Mouse (Mus musculus) lung, embryonic 16.5 days (tissue): ENCODE measurements around the gene Ppp1r9b. TPM values are rescaled to one million over a fixed set of nuclear protein-coding genes. Genes with fewer than 3 reads are reported as not detected.

Experiments
- ATAC-seq: fragments of 200-750 bp; cut with Nextera tagmentation; 2 replicates; pipeline ENCODE4 v1.8.0; 2017; ENCODE audit warnings: low read depth, mild to moderate bottlenecking, moderate library complexity
- H3K27ac ChIP-seq: fragments of 300-500 bp; sonication (generic); 2 replicates; pipeline ENCODE4 v1.5.1; 2014; ENCODE audit warnings: mild to moderate bottlenecking, control low read depth, low read length
- H3K27me3 ChIP-seq: fragments of 300-500 bp; sonication (generic); 2 replicates; pipeline ENCODE4 v1.6.1; 2014; ENCODE audit warnings: low read depth, low read length, mixed read lengths; ENCODE audit not compliant: control insufficient read depth, insufficient read depth
- H3K36me3 ChIP-seq: fragments of 300-500 bp; sonication (generic); 2 replicates; pipeline ENCODE4 v1.6.1; 2014; ENCODE audit warnings: low read length; ENCODE audit not compliant: control insufficient read depth, insufficient read depth
- H3K4me1 ChIP-seq: fragments of 300-500 bp; sonication (generic); replicated peaks from 2 replicates; pipeline ENCODE4 v1.6.1; 2014; ENCODE audit warnings: low read length, mixed read lengths; ENCODE audit not compliant: control insufficient read depth, insufficient read depth
- H3K4me2 ChIP-seq: fragments of 300-500 bp; sonication (generic); 2 replicates; pipeline ENCODE4 v1.6.1; 2014; ENCODE audit warnings: low read depth, low read length, control low read depth
- H3K4me3 ChIP-seq: fragments of 300-500 bp; sonication (generic); 2 replicates; pipeline ENCODE4 v1.5.1; 2014; ENCODE audit warnings: mild to moderate bottlenecking, low read length, control low read depth
- H3K9ac ChIP-seq: fragments of 300-500 bp; sonication (generic); 2 replicates; pipeline ENCODE4 v1.6.1; 2014; ENCODE audit warnings: low read length, control low read depth
- H3K9me3 ChIP-seq: fragments of 300-500 bp; sonication (generic); 2 replicates; pipeline ENCODE4 v1.6.1; 2016; ENCODE audit warnings: low read length; ENCODE audit not compliant: control insufficient read depth
- WGBS: fragments of 180-500 bp; shearing (Covaris S2); extraction: QIAGEN DNeasy Blood & Tissue Kit; methylation state at CpG from one replicate; pipeline ENCODE4 v1.1.7; 2014; 5-methylcytosine and 5-hydroxymethylcytosine counted together
- polyA plus RNA-seq: library from polyadenylated mRNA; unstranded; fragments of >200 nt; fragmentation: Nextera tagmentation; extraction: Ambion mirVana; gene quantifications from 2 replicates; pipeline ENCODE4 v1.2.1, GENCODE M21; 2015

Ppp1r9b gene
- polyA plus RNA-seq, 1 experiment from 2014 or later: 8.3 TPM

DNA sequence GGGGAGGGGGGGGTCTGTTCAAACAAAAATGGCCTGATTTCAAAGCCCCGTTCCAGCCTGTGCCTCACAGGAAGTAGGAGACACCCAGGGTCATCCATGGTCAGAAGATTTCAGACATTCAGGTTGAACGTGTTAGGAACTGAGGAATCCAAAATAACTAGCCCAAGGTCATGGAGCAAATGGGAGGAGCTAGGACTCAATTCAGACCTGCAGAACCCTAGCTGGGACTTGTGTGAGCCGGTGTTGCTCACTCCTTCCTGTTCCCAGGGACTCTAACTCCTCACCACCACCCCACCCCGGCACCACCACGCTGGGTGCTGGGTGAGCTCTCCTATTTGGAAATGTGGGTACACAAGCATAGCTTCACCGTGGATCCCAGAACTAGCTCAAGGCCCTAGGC is 3.5 kb upstream of the Ppp1r9b start:
- Histone ChIP-seq H3K9me3 (no peaks in the 10 kb centered on the region), H3K4me1 (peaks cover 28% of the 10 kb centered on the region), H3K9ac (no peak overlapping the region), H3K4me3 (no peak overlapping the region), H3K27ac (no peak overlapping the region), H3K27me3 (no peaks in the 10 kb centered on the region), H3K36me3 (no peaks in the 10 kb centered on the region), H3K4me2 (no peak overlapping the region)
- no peak for ATAC-seq
- WGBS: 43% methylated on average over 6 of the region's 6 CpGs

DNA sequence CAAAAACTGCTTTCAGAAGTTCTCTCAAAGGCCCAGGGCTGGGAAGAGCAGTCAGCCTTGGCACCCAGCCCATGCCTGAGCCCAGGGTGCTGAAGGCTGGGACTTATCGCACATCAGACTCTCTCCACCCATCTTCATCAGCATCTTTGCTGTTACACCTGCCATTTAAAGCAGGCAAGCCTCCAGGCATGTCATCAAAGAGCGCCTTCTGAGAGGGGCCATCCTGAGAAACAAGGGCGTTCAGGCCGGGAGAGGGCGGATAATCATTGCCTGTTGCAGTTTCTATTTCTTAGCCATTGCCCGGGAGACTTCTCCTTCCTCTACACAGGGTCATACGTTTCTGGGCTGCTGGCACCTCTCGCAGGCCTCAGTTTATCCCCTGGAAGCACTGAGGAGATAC is 3.0 kb upstream of the Ppp1r9b start:
- no peak for ATAC-seq
- no peaks in the 10 kb centered on the region for H3K36me3 ChIP-seq
- no peaks in the 10 kb centered on the region for H3K27me3 ChIP-seq
- no peaks in the 10 kb centered on the region for H3K9me3 ChIP-seq
- 83% methylated on average over 8 of the region's 8 CpGs for WGBS
- no peak overlapping the region for H3K4me3 ChIP-seq
- H3K4me2 ChIP-seq: no peak overlapping the region
- H3K4me1 ChIP-seq: peaks cover 29% of the 10 kb centered on the region
- H3K9ac ChIP-seq: no peak overlapping the region
- no peak overlapping the region for H3K27ac ChIP-seq

DNA sequence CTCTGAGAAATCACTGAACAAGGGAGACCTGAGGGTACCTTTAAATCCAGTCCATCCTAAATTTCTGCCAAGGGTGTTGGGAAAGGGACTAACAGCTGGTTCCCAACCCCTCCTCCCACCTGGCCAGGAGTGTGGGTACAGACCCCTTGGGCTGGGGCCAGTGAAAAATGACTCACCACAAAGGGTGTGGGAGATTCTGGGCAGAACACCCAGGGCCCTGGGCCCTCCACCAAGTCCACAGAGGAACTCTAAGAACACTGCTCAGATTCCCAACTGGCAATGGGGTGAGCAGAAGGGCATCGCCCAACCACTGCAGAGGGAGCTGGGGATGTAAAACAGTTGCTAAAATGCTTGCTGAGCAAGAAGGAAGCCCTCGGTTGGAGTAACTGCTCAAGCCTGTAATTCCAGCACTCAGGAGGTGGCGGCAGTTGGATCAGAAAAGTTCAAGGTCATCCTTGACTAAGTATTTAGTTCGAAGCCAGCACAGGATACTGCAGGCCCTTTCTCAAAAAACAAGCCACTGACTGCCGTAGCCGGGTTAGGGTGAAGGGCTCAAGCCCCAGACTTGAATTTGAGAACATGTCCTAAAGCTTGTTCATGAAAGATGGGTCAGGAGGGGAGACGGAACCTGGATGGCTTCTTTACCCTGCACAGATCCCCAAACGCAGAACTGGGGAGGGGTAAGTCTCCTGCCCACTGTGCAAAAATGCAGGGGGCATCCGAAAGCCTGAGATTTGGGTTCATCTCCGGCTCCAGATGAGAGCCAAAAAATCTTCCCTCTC is 1.9 kb upstream of the Ppp1r9b start:
- H3K9ac ChIP-seq: peak overlapping the region; percentile 70
- 14% methylated on average over 10 of the region's 10 CpGs for WGBS
- H3K27me3 ChIP-seq: no peaks in the 10 kb centered on the region
- peak overlapping the region; percentile 95 for H3K27ac ChIP-seq
- no peaks in the 10 kb centered on the region for H3K36me3 ChIP-seq
- H3K4me1 ChIP-seq: peaks cover 40% of the 10 kb centered on the region
- no peak for ATAC-seq
- H3K4me3 ChIP-seq: peak overlapping the region; percentile 89
- peak overlapping the region; percentile 96 for H3K4me2 ChIP-seq
- no peaks in the 10 kb centered on the region for H3K9me3 ChIP-seq

DNA sequence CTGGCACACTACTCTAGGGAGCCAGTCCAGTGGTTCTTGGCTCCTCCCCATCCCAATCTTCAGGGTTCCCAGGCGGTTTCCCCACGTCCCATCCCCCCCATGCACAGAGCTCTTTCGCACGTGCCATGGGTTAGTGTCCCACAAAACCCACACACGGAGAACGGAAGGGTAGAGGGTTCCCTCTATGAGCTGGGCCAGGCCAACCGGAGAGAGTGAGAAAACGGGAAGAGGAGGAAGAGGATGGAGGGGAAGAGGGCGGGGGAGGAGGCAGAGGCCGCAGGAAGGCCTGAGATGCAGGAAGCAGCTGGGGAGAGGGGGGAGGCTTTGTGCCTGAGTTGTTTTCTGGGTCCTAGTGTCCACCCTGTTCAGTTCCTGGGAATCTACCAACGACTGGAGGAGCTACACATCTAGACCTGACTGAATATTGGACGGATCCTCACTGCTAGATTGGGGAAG is 1.2 kb upstream of the Ppp1r9b start:
- peak overlapping the region; percentile 96 for H3K4me2 ChIP-seq
- H3K36me3 ChIP-seq: no peaks in the 10 kb centered on the region
- peak; percentile 77 for ATAC-seq
- H3K9ac ChIP-seq: peak overlapping the region; percentile 93
- 1% methylated on average over 12 of the region's 12 CpGs for WGBS
- H3K4me1 ChIP-seq: peaks cover 47% of the 10 kb centered on the region
- H3K27ac ChIP-seq: peak overlapping the region; percentile 95
- H3K27me3 ChIP-seq: no peaks in the 10 kb centered on the region
- H3K9me3 ChIP-seq: no peaks in the 10 kb centered on the region
- H3K4me3 ChIP-seq: peak overlapping the region; percentile 89

DNA sequence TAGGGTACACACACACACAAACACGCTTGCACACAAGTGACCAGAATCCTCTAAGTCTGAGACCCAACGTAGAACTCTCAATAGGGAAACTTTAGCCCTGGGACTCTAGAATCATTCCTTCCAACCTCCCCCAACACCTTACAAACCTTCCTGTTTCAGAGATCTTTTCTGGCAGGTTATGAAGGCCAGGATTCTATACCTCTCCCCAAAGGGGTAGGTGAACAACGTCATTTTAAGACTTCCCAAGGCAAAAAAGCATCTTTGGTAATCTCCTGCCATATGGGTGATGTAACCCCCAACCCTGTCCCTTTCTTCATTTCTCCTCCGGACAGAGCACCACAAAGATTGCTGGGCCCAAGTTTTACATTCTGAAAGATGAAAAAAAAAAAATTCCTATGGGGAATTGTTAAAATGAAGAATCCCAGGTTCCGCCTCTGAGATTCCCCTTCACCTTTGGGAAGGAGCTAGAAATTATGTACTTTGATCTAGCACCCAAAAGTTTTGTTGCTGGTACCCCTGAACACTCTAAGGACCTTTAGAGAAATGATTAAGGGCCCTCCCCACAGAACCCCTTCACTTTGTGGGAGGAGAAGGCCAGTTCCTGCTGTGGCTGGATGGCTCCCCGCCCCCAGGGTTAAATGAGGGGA is 610 bp upstream of the Ppp1r9b start:
- 43% methylated on average over 6 of the region's 6 CpGs for WGBS
- Histone ChIP-seq H3K4me1 (peaks cover 53% of the 10 kb centered on the region), H3K9ac (peak overlapping the region; percentile 93), H3K36me3 (no peaks in the 10 kb centered on the region), H3K27ac (peak overlapping the region; percentile 94), H3K9me3 (no peaks in the 10 kb centered on the region), H3K27me3 (no peaks in the 10 kb centered on the region), H3K4me3 (peak overlapping the region; percentile 89), H3K4me2 (peak overlapping the region; percentile 96)
- no peak for ATAC-seq

DNA sequence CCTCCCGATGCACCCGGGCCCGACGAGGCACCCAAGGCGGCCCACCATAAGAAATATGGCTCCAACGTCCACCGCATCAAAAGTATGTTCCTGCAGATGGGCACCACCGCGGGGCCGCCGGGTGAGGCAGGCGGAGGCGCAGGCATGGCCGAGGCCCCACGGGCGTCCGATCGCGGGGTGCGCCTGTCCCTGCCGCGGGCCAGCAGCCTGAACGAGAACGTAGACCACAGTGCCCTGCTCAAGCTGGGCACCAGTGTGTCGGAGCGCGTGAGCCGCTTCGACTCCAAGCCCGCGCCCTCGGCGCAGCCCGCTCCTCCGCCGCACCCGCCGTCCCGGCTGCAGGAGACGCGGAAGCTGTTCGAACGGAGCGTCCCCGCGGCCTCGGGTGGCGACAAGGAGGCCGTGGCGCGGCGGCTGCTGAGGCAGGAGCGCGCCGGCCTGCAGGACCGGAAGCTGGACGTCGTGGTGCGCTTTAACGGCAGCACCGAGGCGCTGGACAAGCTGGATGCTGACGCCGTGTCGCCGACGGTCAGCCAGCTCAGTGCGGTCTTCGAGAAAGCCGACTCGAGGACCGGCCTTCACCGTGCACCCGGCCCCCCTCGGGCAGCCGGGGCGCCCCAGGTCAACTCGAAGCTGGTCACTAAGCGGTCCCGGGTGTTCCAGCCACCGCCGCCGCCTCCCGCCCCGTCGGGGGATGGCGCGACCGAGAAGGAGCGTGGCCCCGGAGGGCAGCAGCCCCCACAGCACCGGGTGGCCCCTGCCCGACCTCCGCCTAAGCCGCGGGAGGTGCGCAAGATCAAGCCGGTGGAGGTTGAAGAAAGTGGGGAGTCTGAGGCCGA is 1.0 kb downstream of the Ppp1r9b start:
- WGBS: 0% methylated on average over 99 of the region's 99 CpGs
- Histone ChIP-seq H3K9me3 (no peaks in the 10 kb centered on the region), H3K36me3 (peaks cover 7% of the 10 kb centered on the region), H3K27ac (peak overlapping the region; percentile 94), H3K9ac (peak overlapping the region; percentile 93), H3K27me3 (no peaks in the 10 kb centered on the region), H3K4me1 (peaks cover 61% of the 10 kb centered on the region), H3K4me2 (peak overlapping the region; percentile 96), H3K4me3 (peak overlapping the region; percentile 89)
- ATAC-seq: no peak

GRCm38 (mm10) chr11:94992480-94992753 is 1.6 kb downstream of the Ppp1r9b start:
- Histone ChIP-seq H3K9me3 (no peaks in the 10 kb centered on the region), H3K36me3 (peaks cover 11% of the 10 kb centered on the region), H3K4me1 (peaks cover 56% of the 10 kb centered on the region), H3K4me3 (peak overlapping the region; percentile 89), H3K27ac (peak overlapping the region; percentile 45), H3K4me2 (peak overlapping the region; percentile 96), H3K27me3 (no peaks in the 10 kb centered on the region), H3K9ac (peak overlapping the region; percentile 93)
- WGBS: under 1% methylated on average over 20 of the region's 20 CpGs
- no peak for ATAC-seq

DNA sequence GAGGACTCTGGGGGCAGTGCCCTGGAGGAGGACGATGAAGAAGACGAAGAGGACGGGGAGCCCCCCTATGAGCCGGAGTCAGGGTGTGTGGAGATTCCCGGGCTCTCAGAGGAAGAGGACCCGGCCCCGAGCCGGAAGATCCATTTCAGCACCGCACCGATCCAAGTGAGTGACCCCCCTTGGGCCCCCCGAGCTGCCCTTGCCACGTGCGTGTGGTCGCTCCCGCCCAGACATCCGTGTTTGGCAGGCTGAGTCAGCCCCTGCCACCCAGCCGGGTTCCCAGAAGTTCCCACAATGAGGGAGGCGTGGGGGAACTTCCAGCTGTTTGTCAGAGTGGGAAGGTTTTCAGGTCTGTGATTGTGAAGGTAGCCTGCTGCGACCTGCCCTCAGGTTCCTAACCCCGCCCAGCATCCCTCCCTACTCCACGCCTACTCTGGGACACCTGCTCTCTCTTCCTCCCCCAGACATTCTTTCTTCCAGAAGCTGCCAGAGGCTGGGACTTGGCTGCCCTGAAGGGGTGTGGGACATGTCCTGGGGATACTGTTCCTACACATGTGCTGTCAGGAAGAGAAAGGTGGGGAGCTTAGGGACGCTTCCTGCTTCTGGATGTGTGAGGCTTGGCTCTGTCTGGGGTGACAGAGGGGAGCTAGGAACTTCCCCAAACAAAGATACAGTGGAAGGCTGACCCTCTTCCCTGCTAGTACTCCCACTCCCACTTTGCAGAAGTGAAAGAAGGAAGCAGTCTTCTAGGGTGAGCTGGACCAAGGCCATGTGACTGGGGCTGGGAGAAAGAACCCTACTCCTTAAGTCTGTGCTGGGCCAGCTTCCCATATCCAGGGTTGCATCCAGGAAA is 2.1 kb downstream of the Ppp1r9b start:
- WGBS: 1% methylated on average over 22 of the region's 22 CpGs
- peak; percentile 4; the same call in 1 of the 2 replicates for ATAC-seq
- Histone ChIP-seq H3K9ac (peak overlapping the region; percentile 93), H3K4me1 (peaks cover 55% of the 10 kb centered on the region), H3K4me3 (peak overlapping the region; percentile 89), H3K27me3 (no peaks in the 10 kb centered on the region), H3K4me2 (peak overlapping the region; percentile 96), H3K27ac (peak overlapping the region; percentile 41), H3K36me3 (peaks cover 15% of the 10 kb centered on the region), H3K9me3 (no peaks in the 10 kb centered on the region)
